Mouse (Mus musculus) heart, adult 8-10 months (tissue): ENCODE measurements around the gene Ldhc. TPM values are rescaled to one million over a fixed set of nuclear protein-coding genes. Genes with fewer than 3 reads are reported as not detected.

Experiments used
- DNase-seq: peaks from one replicate; pipeline ENCODE4 v3.0.0; 2022; ENCODE audit warnings: low spot score
- total RNA-seq, 4 experiments: library from RNA; stranded (reverse); gene quantifications; 2 replicates each; pipeline ENCODE4 v1.2.4; 2022

The Ldhc gene
- total RNA-seq, 4 experiments from 2014 or later: not detected

- no peak for DNase-seq
These were observed 55.4 kb downstream of the Ldhc start for GRCm38 (mm10) chr7:46916376-46916775.

GRCm38 (mm10) chr7:46918678-46919371 is 57.8 kb downstream of the Ldhc start:
- DNase-seq: no peak

- peak; percentile 92 for DNase-seq
These were observed 58.7 kb downstream of the Ldhc start, which contains the start of gene Tsg101 for GRCm38 (mm10) chr7:46919551-46920176. Gene Tsg101 (minus strand): TSS chr7:46919969.

GRCm38 (mm10) chr7:46922075-46922474 is 61.1 kb downstream of the Ldhc start:
- DNase-seq: no peak

Other genes with a start within 250 kb of the Ldhc start
- gene Sergef, start 221.4 kb upstream of the Ldhc start, total RNA-seq: 1 to 10 TPM; 3.9 to 6.9 (median 5.0) TPM
- gene Tph1, start 188.7 kb upstream of the Ldhc start, total RNA-seq: not detected
- 1 to 10 TPM; 3.6 to 4.5 (median 3.9) TPM for gene Saal1, start 150.5 kb upstream of the Ldhc start, total RNA-seq
- 1 to 10 TPM in 2 of 4 experiments, under 1 TPM in 1, not detected in 1; 0.63 to 9.2 (median 2.1) TPM for gene Saa3, start 145.5 kb upstream of the Ldhc start, total RNA-seq
- not detected for gene Saa4, start 128.6 kb upstream of the Ldhc start, total RNA-seq
- gene Saa1, start 118.2 kb upstream of the Ldhc start, total RNA-seq: not detected
- gene Saa2, start 109.4 kb upstream of the Ldhc start, total RNA-seq: not detected
- gene Hps5, start 65.1 kb upstream of the Ldhc start, total RNA-seq: 10 to 100 TPM in 1 of 4 experiments, 1 to 10 TPM in 3; 8.0 to 10.3 (median 9.4) TPM
- 10 to 100 TPM; 13.7 to 18.5 (median 15.9) TPM for gene Gtf2h1, start 65.1 kb upstream of the Ldhc start, total RNA-seq
- gene Ldha, start 19.7 kb upstream of the Ldhc start, total RNA-seq: 100 to 1,000 TPM; 719 to 878 (median 816) TPM
- 10 to 100 TPM; 57.8 to 72.1 (median 60.1) TPM for gene Tsg101, start 58.8 kb downstream of the Ldhc start, total RNA-seq
- gene Uevld, start 97.3 kb downstream of the Ldhc start, total RNA-seq: 10 to 100 TPM; 10.1 to 14.9 (median 12.7) TPM
- gene Gm9999, start 122.4 kb downstream of the Ldhc start, total RNA-seq: not detected
- gene Spty2d1, start 147.2 kb downstream of the Ldhc start, total RNA-seq: 1 to 10 TPM; 5.7 to 6.4 (median 6.2) TPM
- 10 to 100 TPM; 20.6 to 33.5 (median 24.9) TPM for gene Tmem86a, start 189.4 kb downstream of the Ldhc start, total RNA-seq